Mouse (Mus musculus) megakaryocyte-erythroid progenitor cell, adult 5-6 weeks (primary cell): ENCODE results near the gene Plxna1. TPM values are rescaled to one million over a fixed set of nuclear protein-coding genes. Genes with fewer than 3 reads are reported as not detected.

Experiments
- ATAC-seq: replicated peaks from 2 replicates; pipeline ENCODE4 v1.8.0; 2016; ENCODE audit warnings: mild to moderate bottlenecking, inconsistent platforms; ENCODE audit not compliant: severe bottlenecking, poor library complexity, low FRiP score, low TSS enrichment
- total RNA-seq, 2 experiments: library from RNA; stranded (forward) in 1 of 2; stranded (reverse) in 1 of 2; fragments of 200-1000, 215-1000 nt in 1 of 2; fragments of >200 nt in 1 of 2; fragmentation: Nextera tagmentation in 1 of 2; gene quantifications; 2 replicates each; pipeline ENCODE4 v1.2.3; 2014 to 2017

The Plxna1 gene
- total RNA-seq, 2 experiments from 2014 or later = 4.8 to 6.2 TPM

- no peak for ATAC-seq
These were observed 75.6 kb downstream of the Plxna1 start for GRCm38 (mm10) chr6:89286700-89287428.

DNA sequence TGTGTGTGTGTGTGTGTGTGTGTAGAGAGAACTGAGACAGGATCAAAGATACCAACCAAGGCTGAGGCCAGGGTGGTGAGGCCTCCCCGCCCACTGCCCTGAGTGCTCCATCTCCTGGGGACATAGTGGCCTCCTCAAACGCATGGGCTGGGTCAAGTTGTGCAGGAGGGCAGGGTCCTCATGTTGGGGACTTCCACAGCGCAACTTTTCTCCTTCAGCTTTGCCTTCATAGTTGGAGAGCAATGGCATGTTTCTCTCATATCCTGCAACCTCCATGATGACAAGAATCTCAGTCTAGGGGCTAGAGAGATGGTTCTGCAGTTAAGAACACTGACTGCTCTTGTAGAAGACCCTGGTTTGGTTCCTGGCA is 76.1 kb downstream of the Plxna1 start:
- ATAC-seq = no peak

DNA sequence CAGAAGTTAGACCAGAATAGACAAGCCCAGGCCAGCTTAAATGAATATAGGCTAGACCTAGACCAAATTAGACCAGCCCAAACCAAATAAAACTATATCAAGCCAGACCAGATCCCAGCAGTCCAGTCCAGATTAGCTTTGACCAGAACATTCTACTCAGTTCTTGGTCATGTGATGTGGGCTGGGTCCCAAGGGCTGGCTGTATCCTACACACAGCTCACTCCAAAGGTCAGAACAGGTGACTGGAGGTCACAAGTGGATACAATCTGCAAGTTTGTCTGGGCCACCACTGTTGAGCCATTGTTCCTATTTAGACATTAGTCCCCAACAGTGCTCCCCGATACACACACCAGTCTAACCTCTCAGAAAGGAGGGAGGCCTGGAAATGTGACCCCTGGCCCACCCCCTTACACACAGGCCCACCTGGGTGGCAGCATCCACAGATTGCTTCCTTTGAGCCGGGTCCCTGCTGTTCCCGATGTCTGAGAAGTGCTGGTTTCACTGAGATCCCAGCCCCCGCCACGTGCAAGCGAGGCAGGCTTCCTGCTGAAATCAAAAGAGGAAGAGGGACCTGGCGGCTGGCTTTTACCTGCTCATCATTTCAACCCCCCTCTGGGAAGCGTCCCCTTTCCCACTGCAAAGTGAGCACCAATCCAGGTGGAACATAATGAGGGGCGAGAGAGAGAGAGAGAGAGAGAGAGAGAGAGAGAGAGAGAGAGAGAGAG is 76.7 kb downstream of the Plxna1 start:
- no peak for ATAC-seq

GRCm38 (mm10) chr6:89285116-89285515 is 77.3 kb downstream of the Plxna1 start:
- ATAC-seq = no peak

DNA sequence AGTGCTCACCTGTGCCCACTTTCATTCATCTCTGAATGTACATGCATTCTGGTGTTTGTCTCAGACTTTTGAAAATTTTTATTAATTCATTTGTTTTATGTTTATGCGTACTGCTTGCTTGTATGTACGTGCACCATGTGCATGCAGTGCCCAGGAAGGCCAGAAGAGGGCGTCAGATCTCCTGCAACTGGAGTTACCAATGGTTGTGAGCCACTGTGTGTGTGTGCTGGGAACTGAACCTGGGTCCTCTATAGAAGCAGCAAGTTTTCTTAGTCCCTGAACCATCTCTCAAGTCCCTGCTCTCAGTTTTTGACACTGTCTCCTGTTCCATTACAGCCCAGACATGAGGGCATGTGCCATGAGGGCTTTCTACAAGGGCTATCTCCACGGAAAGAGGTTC is 79.3 kb downstream of the Plxna1 start:
- no peak for ATAC-seq

- ATAC-seq = no peak
These were observed 79.8 kb downstream of the Plxna1 start for GRCm38 (mm10) chr6:89282626-89283025.

DNA sequence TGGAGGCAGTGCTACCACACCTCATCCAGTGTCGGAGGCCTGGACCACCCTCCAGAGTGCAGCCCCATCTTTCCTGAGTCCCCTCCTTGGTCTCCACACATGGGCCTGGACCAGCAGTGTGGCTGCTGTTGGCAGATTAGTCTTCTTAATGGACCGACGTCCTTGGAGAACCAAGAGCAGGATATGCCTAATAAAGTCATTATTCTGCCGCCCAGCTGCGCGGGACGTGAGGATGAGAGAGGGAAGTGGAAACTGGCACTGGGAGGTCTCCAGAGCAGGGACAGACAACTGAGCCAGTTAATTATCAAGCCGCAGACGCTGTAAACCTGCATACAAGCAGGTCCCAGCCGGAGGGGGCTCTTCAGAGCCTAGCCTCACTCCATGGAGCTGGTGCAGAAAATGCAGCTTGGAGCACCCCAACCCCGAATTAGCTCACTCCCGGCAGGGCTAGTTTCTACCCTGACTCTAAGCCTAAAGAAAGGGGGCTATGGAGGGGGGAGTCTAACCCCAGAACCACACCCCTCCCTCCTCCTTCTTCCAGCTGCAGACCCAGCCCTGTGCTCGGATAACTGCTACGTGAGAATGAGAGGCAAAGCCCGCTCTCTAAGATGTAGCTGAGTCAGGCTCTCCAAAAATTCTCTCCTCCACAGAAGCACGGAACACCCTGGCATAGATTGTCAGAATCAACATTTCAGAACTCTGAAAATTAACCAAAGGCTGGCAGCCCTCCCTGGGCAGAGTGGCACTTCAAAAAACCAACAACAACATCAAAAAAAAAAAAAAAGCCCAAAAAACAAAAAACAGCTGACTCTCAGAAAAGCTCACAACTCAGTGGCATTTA is 80.7 kb downstream of the Plxna1 start:
- ATAC-seq = no peak

GRCm38 (mm10) chr6:89280555-89280954 is 81.9 kb downstream of the Plxna1 start:
- no peak for ATAC-seq

DNA sequence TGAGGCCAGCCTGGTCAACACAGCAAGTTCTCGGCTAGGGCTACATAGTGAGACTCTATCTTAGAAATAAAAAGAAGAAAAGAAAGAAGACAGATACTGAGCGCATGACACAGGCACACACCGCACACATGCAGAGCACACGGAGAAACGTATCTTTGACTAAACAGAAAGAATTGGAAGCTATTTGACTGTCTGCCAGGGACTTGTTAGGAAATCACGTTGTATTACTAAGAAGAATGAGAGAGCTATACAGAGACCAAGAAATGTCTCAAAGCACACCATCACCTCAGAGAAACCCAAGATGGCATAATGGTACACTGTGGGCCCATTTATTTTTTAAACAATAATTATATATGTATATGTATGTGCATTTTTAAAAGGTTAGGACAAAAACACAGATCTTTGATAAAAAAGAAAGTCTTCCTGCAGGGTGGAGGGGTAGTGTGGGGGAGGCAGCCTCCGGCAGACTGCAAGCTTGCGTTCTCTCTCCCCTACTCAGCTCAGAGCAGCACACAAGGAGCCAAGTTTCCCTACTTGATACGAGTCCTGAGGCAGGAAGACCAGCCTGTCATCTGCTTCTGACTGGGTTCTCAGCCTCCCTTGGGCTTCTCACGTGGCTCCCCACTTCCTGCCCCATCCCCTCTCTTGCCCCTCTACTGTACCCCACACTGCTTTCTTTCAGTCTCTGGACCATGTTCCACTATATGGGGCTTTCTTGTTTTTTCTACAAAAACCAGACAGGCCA is 90.5 kb downstream of the Plxna1 start:
- ATAC-seq = no peak

DNA sequence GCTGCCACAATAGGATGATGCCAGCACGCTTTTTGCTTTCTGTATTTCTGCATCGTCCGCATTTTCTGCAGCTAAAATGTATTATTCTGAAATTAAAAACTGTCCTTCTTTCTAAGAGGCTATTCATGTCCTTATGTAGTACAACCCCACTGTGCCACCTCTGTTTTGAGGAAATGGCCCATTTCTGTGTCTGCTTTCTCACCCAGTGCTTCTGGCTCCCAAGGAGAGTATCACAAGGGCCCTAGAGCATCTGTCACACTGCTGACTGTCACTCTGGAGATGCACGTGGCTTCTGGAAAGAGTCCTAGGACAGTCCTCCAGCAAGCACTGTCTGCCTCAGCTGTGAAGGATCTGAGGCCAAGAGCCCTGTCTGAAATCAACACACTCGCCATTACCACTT is 95.2 kb downstream of the Plxna1 start:
- no peak for ATAC-seq

Other genes with a start within 250 kb of the Plxna1 start
- 11.4 and 16.1 TPM in 2 replicates for gene Chchd6, start 233.0 kb upstream of the Plxna1 start, total RNA-seq (2014; fragmentation: Nextera tagmentation)
- 7.0 and 12.0 TPM in 2 replicates for gene Chchd6, start 233.0 kb upstream of the Plxna1 start, total RNA-seq (2017)